Mouse (Mus musculus) megakaryocyte, embryonic 14.5 days (primary cell): ENCODE measurements around the gene Ntrk3. TPM values are rescaled to one million over a fixed set of nuclear protein-coding genes. Genes with fewer than 3 reads are reported as not detected.

Source experiments
- H3K27me3 ChIP-seq: replicated peaks from 2 replicates; pipeline ENCODE3; 2012; ENCODE audit warnings: inconsistent platforms
- H3K36me3 ChIP-seq: replicated peaks from 2 replicates; pipeline ENCODE3; 2012; ENCODE audit warnings: low read length, inconsistent platforms, mixed read lengths
- H3K4me1 ChIP-seq: 2 replicates; pipeline ENCODE4 v1.6.1; 2012; ENCODE audit warnings: inconsistent platforms
- H3K4me3 ChIP-seq: replicated peaks from 2 replicates; pipeline ENCODE3; 2012; ENCODE audit warnings: moderate library complexity, mild to moderate bottlenecking, inconsistent platforms
- H3K9me3 ChIP-seq: 2 replicates; pipeline ENCODE4 v1.6.1; 2012; ENCODE audit warnings: inconsistent platforms
- FLI1 ChIP-seq: IDR thresholded peaks from 2 replicates; pipeline ENCODE4 v1.6.1; 2012; ENCODE audit warnings: low read length, inconsistent platforms, mixed read lengths
- GATA1 ChIP-seq: IDR thresholded peaks from 3 replicates; pipeline ENCODE4 v1.6.1; 2012; ENCODE audit warnings: mixed read lengths, low read length, inconsistent platforms, borderline replicate concordance
- polyA plus RNA-seq: library from polyadenylated mRNA; stranded (reverse); fragments of >175 nt; gene quantifications from 2 replicates; pipeline ENCODE4 v1.2.3, GENCODE M21; 2012; ENCODE audit warnings: low replicate concordance; ENCODE audit not compliant: insufficient read depth

The Ntrk3 gene
- polyA plus RNA-seq, 1 experiment: not detected

- Histone ChIP-seq H3K27me3 (peaks cover 36% of the 10 kb centered on the region), H3K36me3 (no peaks in the 10 kb centered on the region), H3K4me3 (no peak overlapping the region), H3K4me1 (peaks cover 6% of the 10 kb centered on the region; the same call in 1 of the 2 replicates), H3K9me3 (no peaks in the 10 kb centered on the region)
- TF ChIP-seq FLI1 (no peak), GATA1 (no peak)
These were observed 26.0 kb upstream of the Ntrk3 start for GRCm38 (mm10) chr7:78763801-78764200.

DNA sequence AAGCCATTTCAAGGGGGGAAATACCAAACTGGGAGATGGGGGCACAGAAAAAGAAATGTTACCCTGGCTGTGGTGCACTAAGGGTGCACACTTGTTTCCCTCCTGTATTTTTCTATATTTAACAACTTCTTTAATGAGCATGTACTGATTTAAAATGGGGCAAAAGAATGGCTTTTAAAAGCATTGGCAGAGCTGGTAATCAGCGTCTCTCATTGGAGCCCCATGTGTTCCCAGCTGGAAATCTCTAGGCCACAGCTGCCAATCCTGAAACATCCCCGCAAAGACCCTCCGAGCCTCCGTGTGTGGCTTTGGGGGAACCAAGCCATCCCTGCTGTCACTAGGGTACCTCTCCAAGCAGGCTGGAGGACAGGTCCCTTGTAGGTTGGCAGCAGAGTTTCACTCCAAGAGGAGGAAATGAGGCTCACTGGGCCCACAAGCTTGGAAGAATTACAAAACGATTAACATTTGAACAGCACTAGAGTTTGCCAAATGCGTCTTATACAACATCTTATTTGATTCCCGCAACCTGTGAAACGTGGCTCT is 16.7 kb upstream of the Ntrk3 start:
- Histone ChIP-seq H3K4me1 (no peaks in the 10 kb centered on the region), H3K9me3 (no peaks in the 10 kb centered on the region), H3K4me3 (no peak overlapping the region), H3K36me3 (no peaks in the 10 kb centered on the region), H3K27me3 (peaks cover 24% of the 10 kb centered on the region)
- no peak for TF ChIP-seq GATA1
- TF ChIP-seq FLI1: no peak

DNA sequence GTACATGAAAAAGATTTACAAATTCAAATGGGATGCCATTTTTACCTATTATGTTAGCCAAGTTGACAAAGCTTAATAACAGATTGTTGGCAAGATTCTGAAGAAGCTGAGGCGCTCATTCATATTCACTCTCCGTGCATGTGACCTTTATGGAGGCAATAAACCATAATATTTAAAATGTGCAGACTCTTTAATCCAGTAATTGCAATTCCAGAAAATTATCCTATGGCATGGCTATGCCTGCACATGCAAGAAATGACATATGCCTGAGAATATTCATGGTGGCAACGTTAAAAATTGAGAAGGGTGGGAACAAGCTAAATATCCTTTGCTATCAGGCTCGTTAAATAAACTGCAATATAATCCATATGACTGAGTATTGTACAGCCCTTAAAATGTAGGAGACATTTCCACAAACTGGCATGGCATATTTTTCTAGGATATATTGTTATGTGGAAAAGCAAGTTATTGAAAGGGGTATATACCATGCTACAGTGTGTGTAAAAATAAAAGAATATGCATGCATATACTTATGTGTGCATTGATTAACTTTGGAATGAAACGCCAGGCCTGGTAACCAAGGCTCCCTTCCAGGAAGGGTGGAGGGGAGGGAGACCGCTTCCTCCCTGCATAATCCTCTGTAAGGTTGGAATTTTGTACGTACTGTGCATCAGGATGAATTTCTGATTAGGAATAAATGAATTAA is 16.1 kb upstream of the Ntrk3 start:
- Histone ChIP-seq H3K4me1 (no peaks in the 10 kb centered on the region), H3K36me3 (no peaks in the 10 kb centered on the region), H3K4me3 (no peak overlapping the region), H3K9me3 (no peaks in the 10 kb centered on the region), H3K27me3 (peaks cover 21% of the 10 kb centered on the region)
- TF ChIP-seq GATA1 (no peak), FLI1 (no peak)

DNA sequence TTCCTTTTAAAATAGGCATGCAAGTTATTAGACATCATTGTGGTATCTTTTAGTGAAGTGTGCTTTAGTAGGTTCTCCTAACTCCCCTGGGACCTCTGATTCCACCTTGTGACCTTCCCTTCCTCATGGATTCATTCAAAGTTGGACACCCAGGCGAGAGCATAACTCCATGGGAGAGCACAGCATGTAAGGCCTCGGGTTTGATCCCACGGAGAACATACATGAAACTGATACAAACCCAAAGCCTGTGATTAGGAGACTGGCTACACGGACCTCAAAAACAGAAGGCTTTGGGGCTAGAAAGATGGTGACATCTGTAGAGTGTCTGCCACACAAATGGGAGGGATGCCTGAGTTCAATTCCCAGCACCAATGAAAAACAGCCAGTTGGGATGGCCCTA is 15.1 kb upstream of the Ntrk3 start:
- no peaks in the 10 kb centered on the region for H3K36me3 ChIP-seq
- H3K27me3 ChIP-seq: peaks cover 18% of the 10 kb centered on the region
- no peaks in the 10 kb centered on the region for H3K4me1 ChIP-seq
- H3K4me3 ChIP-seq: no peak overlapping the region
- H3K9me3 ChIP-seq: no peaks in the 10 kb centered on the region
- TF ChIP-seq GATA1 (no peak), FLI1 (no peak)

DNA sequence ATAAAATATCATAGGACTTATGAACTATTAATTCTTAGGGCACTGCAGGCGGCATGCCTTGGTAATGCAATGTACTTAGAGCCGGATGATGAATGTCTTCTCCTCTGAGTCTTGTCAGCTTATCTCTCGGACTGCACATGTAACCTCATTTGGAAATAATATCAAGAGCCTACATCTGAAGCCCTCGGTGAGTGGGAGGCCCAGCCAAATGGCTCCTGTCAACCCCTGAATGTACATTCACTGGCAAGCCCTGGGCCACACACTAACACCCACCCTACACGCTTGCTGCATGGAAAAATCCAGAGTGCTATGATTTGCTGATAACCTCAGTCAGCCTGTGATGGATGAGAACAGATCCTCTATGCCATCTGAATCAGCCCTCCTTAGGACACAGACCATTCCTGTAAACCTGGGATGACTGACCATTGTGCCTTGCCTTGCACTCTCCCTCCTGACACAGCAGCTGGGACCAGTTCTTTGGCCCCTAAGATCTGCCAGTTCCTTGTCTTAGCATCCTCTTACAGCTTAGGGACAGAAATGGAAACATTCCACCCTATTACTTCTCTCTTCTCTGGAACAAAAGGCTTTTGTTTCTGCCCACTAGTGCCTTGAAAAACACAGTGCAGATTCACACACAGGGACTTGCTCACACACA is 6.0 kb upstream of the Ntrk3 start:
- no peaks in the 10 kb centered on the region for H3K4me1 ChIP-seq
- no peaks in the 10 kb centered on the region for H3K9me3 ChIP-seq
- no peak for TF ChIP-seq GATA1
- TF ChIP-seq FLI1: no peak
- no peaks in the 10 kb centered on the region for H3K36me3 ChIP-seq
- H3K27me3 ChIP-seq: peaks cover 7% of the 10 kb centered on the region
- no peak overlapping the region for H3K4me3 ChIP-seq

DNA sequence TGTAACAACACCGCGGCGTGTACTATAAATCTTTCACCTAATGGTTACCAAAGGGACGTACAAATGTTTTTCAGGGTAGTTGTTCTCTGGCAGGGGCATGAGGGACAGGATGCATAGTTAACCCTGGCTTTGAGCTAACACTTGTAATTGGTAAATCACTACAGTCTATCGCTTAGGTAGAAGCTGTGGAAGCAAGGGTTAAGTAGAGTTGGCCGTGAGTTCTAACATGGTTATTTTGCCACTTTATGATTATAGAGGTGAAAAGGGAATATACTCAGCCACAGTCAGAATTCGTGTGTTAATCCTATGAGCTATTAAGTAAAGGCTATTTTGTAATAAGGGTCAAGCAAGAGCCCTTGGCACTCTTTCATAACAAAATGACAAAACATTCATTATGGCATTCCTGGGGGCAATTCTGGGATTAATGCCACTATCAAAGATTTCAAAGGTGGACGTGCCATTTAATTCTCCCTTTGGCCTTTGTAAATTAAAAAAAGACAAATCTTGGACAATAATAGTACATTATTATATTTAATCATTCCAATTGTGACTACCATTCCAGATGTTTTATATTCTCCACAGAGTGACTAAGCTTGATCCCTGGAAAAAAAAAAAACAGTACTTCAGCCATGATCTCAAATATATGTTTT is 1.7 kb upstream of the Ntrk3 start:
- H3K4me1 ChIP-seq: no peaks in the 10 kb centered on the region
- no peaks in the 10 kb centered on the region for H3K9me3 ChIP-seq
- H3K36me3 ChIP-seq: no peaks in the 10 kb centered on the region
- no peak for TF ChIP-seq FLI1
- TF ChIP-seq GATA1: no peak
- H3K27me3 ChIP-seq: peaks cover 4% of the 10 kb centered on the region
- no peak overlapping the region for H3K4me3 ChIP-seq

DNA sequence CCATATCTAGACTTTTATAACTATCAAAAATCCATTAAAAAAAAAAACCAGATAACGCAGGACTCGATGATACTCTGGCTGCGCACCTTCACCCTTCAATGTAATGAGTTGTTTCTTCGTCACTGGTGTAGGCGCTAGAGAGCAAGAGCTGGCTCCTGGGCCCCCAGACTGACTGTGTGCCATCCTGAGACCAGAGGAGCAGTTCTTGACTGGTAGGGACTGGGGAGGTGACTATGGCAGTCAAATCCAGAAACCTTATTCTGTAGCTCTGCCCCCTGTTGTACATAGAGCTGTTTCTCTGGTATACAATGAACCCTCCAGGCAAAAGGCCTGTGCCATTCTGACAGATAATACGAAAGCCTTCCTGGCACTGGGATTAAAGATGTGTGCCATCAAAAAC is 616 bp downstream of the Ntrk3 start:
- TF ChIP-seq GATA1 (no peak), FLI1 (no peak)

GRCm38 (mm10) chr7:78731391-78731790 is 6.4 kb downstream of the Ntrk3 start:
- Histone ChIP-seq H3K9me3 (no peaks in the 10 kb centered on the region), H3K4me3 (no peak overlapping the region), H3K36me3 (no peaks in the 10 kb centered on the region), H3K4me1 (no peaks in the 10 kb centered on the region), H3K27me3 (peaks cover 7% of the 10 kb centered on the region)
- TF ChIP-seq GATA1 (no peak), FLI1 (no peak)

More for the DNA sequence above, 616 bp downstream of the Ntrk3 start:
- Histone ChIP-seq H3K4me3 (no peak overlapping the region), H3K27me3 (peaks cover 2% of the 10 kb centered on the region), H3K36me3 (no peaks in the 10 kb centered on the region), H3K9me3 (no peaks in the 10 kb centered on the region), H3K4me1 (no peaks in the 10 kb centered on the region)

DNA sequence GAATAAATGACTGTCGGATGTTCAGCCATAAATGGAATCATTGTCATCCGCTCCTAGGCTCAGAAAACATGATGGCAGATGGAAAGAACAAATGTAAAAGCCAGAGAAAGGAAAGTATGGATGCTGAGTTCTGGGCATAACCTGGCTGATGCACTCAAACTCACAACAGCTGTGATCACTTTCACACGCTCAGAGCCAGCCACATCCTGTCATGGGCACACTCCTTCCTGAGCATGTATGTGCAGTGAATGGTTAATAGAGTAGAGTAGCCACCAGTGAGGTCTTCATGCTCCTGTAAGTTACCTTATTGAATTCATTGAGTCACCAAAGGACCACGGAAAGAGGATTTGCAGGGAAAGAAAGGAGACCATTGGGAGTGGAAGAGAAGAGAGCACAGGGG is 13.2 kb downstream of the Ntrk3 start:
- H3K4me1 ChIP-seq: peaks cover 9% of the 10 kb centered on the region; the same call in 1 of the 2 replicates
- TF ChIP-seq FLI1 (no peak), GATA1 (no peak)

More for the DNA sequence above, 13.2 kb downstream of the Ntrk3 start:
- H3K4me3 ChIP-seq: peak overlapping the region; percentile 40
- no peaks in the 10 kb centered on the region for H3K9me3 ChIP-seq
- no peaks in the 10 kb centered on the region for H3K36me3 ChIP-seq
- H3K27me3 ChIP-seq: peaks cover 5% of the 10 kb centered on the region
